Mouse (Mus musculus): ENCODE results near the gene Gng7. TPM values are rescaled to one million over a fixed set of nuclear protein-coding genes. Genes with fewer than 3 reads are reported as not detected.

Gene Gng7
- total and polyA plus RNA-seq, 2 experiments from 2014 or later = 0.11 to 0.64 TPM

DNA sequence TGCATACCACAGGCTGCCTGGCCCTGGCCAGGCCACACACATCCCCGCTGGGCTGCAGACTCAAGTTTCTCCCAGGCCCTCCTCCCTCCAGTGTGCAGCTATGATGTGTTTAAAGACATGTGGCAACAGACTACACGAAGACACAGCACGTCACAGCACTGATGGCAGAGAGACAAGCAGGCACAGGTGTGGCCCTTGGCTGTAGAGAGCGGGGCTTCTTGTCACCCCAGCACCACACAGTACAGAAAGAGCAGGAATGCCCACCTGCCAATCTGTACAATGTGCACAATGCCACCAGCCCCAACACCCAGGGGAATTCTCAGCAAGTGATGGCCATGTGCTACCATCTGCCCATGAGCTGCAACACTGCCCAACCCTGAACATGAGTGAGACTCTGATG lies 103.4 kb downstream of the Gng7 start:
- peaks cover 38% of the 10 kb centered on the region for H3K36me3 ChIP-seq (replicated peaks; ENCODE audit: control insufficient read depth, insufficient read depth, low read length)
- no peak for ATAC-seq (ENCODE audit: insufficient read depth, low read depth)
- no peak for DNase-seq (ENCODE audit: low spot score)
- H3K9ac ChIP-seq (replicated peaks; ENCODE audit: low read depth, low read length) = no peak overlapping the region
- H3K27ac ChIP-seq (ENCODE audit: low read depth) = no peak overlapping the region
- no peak overlapping the region for H3K4me3 ChIP-seq (ENCODE audit: low read depth, low read length)
- 93% methylated on average over 4 of the region's 4 CpGs for WGBS
- no peak for TF ChIP-seq CTCF (IDR thresholded peaks at IDR 0.05; ENCODE audit: low read depth)
- no peak for TF ChIP-seq EP300 (IDR thresholded peaks at IDR 0.05; ENCODE audit: low read depth)
- no peak overlapping the region for H3K4me2 ChIP-seq (ENCODE audit: low read depth, low read length)
- H3K27me3 ChIP-seq (ENCODE audit: control insufficient read depth, insufficient read depth, low read length) = no peaks in the 10 kb centered on the region
- no peaks in the 10 kb centered on the region for H3K9me3 ChIP-seq (replicated peaks; ENCODE audit: control insufficient read depth, low read length)
- H3K4me1 ChIP-seq (ENCODE audit: control insufficient read depth, insufficient read depth) = peaks cover 1% of the 10 kb centered on the region; the same call in 1 of the 2 replicates

DNA sequence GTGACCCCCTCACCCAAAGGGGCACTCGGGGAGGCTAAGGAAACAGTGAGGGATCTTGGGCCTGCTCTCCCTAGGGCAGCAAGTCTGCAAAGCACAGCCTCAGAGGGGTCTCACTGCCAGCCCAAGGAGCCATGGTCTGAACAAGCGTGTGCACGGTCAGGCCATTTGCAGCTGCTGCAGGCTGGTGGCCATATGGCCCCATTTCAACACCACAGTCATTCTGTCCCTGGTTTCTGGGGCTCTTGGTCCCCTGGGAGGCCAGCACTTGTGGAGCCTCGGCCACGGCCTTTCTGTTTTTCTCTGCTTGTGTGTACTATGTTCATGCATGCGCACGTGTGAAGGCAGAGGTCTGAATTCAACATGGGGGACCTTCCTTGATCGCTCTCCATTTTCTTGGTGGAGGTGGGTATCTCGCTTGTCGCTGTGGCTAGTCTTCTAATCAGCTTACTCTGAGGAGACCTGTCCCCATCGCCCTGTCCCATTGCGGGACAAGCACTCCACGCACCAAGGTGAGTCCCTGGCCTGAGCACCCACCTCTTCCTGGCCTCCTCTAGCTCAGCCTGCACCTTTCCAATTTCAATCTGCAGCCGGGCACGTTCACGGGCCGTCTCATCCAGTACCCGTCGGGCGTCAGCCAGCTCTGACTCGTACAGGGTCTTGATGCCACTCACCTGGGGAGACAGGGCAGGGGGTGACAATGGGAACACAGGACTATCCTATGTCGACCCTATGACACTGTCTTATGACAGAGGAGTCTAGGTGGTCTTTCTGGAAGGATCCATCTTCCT lies 105.2 kb downstream of the Gng7 start:
- H3K36me3 ChIP-seq (replicated peaks; ENCODE audit: control insufficient read depth, insufficient read depth, low read length) = peaks cover 46% of the 10 kb centered on the region
- no peak for DNase-seq (ENCODE audit: low spot score)
- H3K9ac ChIP-seq (replicated peaks; ENCODE audit: low read depth, low read length) = no peak overlapping the region
- ATAC-seq (ENCODE audit: insufficient read depth, low read depth) = no peak
- no peaks in the 10 kb centered on the region for H3K9me3 ChIP-seq (replicated peaks; ENCODE audit: control insufficient read depth, low read length)
- H3K27ac ChIP-seq (ENCODE audit: low read depth) = no peak overlapping the region
- TF ChIP-seq EP300 (IDR thresholded peaks at IDR 0.05; ENCODE audit: low read depth) (no peak), CTCF (IDR thresholded peaks at IDR 0.05; ENCODE audit: low read depth) (no peak)
- H3K4me2 ChIP-seq (ENCODE audit: low read depth, low read length) = no peak overlapping the region
- H3K4me1 ChIP-seq (ENCODE audit: control insufficient read depth, insufficient read depth) = no peaks in the 10 kb centered on the region
- no peaks in the 10 kb centered on the region for H3K27me3 ChIP-seq (ENCODE audit: control insufficient read depth, insufficient read depth, low read length)
- no peak overlapping the region for H3K4me3 ChIP-seq (ENCODE audit: low read depth, low read length)
- WGBS = 93% methylated on average over 22 of the region's 22 CpGs

DNA sequence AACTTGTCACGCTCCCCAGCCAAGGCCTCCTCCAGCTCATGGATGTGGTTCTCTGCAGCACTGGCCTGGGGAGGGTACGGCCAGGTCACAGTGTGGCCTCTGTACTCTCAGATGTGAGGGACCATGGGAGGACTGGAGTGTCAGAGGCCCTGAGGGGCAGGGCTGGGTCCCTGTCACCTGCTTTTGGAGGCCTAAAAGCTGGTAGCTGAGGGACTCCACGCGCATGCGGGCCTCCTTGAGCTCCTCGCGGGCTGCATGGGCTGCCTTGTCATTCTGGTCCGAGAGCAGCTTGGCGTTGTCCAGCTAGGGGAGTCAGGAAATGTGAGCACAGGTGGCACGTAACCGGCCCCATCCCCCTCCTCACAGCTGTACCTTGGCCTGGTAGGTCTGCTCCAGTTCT lies 110.0 kb downstream of the Gng7 start:
- WGBS = 90% methylated on average over 11 of the region's 11 CpGs
- Histone ChIP-seq H3K4me3 (ENCODE audit: low read depth, low read length) (no peak overlapping the region), H3K9me3 (replicated peaks; ENCODE audit: control insufficient read depth, low read length) (no peaks in the 10 kb centered on the region), H3K4me2 (ENCODE audit: low read depth, low read length) (no peak overlapping the region), H3K4me1 (ENCODE audit: control insufficient read depth, insufficient read depth) (peaks cover 3% of the 10 kb centered on the region), H3K9ac (replicated peaks; ENCODE audit: low read depth, low read length) (no peak overlapping the region), H3K36me3 (replicated peaks; ENCODE audit: control insufficient read depth, insufficient read depth, low read length) (peaks cover 48% of the 10 kb centered on the region), H3K27me3 (ENCODE audit: control insufficient read depth, insufficient read depth, low read length) (no peaks in the 10 kb centered on the region), H3K27ac (ENCODE audit: low read depth) (no peak overlapping the region)
- ATAC-seq (ENCODE audit: insufficient read depth, low read depth) (no peak), DNase-seq (ENCODE audit: low spot score) (no peak)
- TF ChIP-seq EP300 (IDR thresholded peaks at IDR 0.05; ENCODE audit: low read depth) = no peak
- no peak for TF ChIP-seq CTCF (IDR thresholded peaks at IDR 0.05; ENCODE audit: low read depth)

DNA sequence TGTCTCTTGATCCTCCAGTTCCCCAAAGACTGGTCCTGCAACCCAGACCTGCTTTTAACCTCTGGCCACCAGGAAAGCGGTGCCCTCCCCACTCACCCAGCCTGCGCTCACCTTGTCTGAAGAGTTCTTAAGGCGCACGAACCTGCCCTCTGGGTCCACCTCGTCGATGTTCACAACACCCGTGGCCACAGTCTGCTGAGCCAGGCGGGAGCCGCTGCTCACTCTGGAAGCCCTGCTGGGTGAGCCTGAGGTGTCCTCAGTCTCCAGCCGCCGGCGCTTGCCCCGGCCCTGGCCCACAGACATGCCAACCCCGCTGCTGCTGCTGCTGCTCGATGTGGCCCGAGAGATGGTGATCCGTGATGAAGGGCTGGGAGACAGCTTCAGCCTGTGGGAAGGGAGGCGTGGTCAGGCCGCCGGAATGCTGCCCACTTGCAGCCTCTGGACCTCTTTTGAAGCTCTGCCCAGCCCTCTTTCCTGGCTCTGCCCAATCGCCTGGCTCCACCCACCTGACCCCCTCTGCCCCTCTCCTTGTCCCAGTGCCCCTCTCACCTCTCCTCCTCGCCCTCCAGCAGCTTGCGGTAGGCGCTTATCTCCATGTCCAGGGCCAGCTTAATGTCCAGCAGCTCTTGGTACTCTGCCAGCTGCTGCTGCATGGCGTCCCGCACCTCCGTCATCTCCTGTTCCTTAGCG lies 110.6 kb downstream of the Gng7 start:
- no peak overlapping the region for H3K4me2 ChIP-seq (ENCODE audit: low read depth, low read length)
- no peaks in the 10 kb centered on the region for H3K9me3 ChIP-seq (replicated peaks; ENCODE audit: control insufficient read depth, low read length)
- H3K4me1 ChIP-seq (ENCODE audit: control insufficient read depth, insufficient read depth) = peaks cover 7% of the 10 kb centered on the region
- WGBS = 71% methylated on average over 28 of the region's 28 CpGs
- DNase-seq (ENCODE audit: low spot score) (no peak), ATAC-seq (ENCODE audit: insufficient read depth, low read depth) (no peak)
- H3K9ac ChIP-seq (replicated peaks; ENCODE audit: low read depth, low read length) = no peak overlapping the region
- H3K27me3 ChIP-seq (ENCODE audit: control insufficient read depth, insufficient read depth, low read length) = no peaks in the 10 kb centered on the region
- H3K4me3 ChIP-seq (ENCODE audit: low read depth, low read length) = no peak overlapping the region
- TF ChIP-seq CTCF (IDR thresholded peaks at IDR 0.05; ENCODE audit: low read depth) = no peak
- TF ChIP-seq EP300 (IDR thresholded peaks at IDR 0.05; ENCODE audit: low read depth) = no peak
- H3K27ac ChIP-seq (ENCODE audit: low read depth) = no peak overlapping the region
- H3K36me3 ChIP-seq (replicated peaks; ENCODE audit: control insufficient read depth, insufficient read depth, low read length) = peaks cover 46% of the 10 kb centered on the region

GRCm38 (mm10) chr10:80903282-80903681 lies 111.5 kb downstream of the Gng7 start:
- no peak for ATAC-seq (ENCODE audit: insufficient read depth, low read depth)
- Histone ChIP-seq H3K27me3 (ENCODE audit: control insufficient read depth, insufficient read depth, low read length) (no peaks in the 10 kb centered on the region), H3K4me2 (ENCODE audit: low read depth, low read length) (no peak overlapping the region), H3K9me3 (replicated peaks; ENCODE audit: control insufficient read depth, low read length) (no peaks in the 10 kb centered on the region), H3K4me1 (ENCODE audit: control insufficient read depth, insufficient read depth) (peaks cover 7% of the 10 kb centered on the region), H3K36me3 (replicated peaks; ENCODE audit: control insufficient read depth, insufficient read depth, low read length) (peaks cover 47% of the 10 kb centered on the region), H3K4me3 (ENCODE audit: low read depth, low read length) (no peak overlapping the region), H3K27ac (ENCODE audit: low read depth) (no peak overlapping the region), H3K9ac (replicated peaks; ENCODE audit: low read depth, low read length) (no peak overlapping the region)
- no peak for DNase-seq (ENCODE audit: low spot score)
- TF ChIP-seq EP300 (IDR thresholded peaks at IDR 0.05; ENCODE audit: low read depth) (no peak), CTCF (IDR thresholded peaks at IDR 0.05; ENCODE audit: low read depth) (no peak)
- 90% methylated on average over 10 of the region's 10 CpGs for WGBS
